Mouse (Mus musculus): ENCODE measurements around the gene Slc35f3. TPM values are rescaled to one million over a fixed set of nuclear protein-coding genes. Genes with fewer than 3 reads are reported as not detected.

The Slc35f3 gene
- polyA plus RNA-seq, 1 experiment from 2014 or later = 1.2 TPM

DNA sequence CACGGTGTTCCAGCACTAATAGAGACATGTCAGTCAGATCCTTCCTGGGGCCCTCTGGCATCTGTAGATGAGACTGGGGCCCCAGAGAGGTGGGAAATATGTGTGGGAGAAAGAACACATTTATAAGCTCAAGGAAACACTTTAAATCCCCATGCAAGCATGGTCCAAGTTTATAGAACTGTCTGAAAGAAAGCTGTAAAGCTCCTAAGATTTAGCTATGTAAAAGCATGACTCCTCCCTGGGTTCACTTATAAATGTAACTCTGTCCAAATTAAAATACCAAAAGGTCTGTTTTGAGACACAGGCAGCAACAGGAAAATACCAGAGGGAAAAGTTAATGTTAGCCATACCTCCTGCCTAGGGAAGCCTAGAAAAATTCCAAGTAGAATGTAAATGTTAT lies 42.8 kb downstream of the Slc35f3 start:
- H3K9ac ChIP-seq (replicated peaks) = no peak overlapping the region
- WGBS = 76% methylated on average over 1 of the region's 1 CpGs
- no peak for ATAC-seq (replicated peaks)

DNA sequence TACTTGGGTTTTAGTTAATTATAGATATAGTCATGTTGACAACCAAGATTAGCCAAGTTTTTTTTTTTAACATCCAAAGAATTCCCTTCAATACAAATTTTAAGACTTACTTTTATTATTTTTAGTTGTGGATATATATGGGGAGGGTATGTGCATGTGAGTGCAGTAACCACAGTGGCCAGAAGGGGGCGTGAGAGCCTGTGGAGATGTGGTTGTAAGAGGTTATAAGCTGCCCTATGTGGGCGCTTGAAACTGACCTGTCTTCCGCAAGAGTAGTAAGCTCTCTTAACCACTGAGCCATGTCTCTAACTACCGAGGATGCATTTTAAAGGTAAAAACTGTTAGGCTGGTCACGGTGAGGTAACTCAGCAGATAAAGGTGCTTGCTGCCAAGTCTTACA lies 45.1 kb downstream of the Slc35f3 start:
- no peak overlapping the region for H3K27ac ChIP-seq (replicated peaks)
- WGBS = 87% methylated on average over 5 of the region's 5 CpGs
- H3K4me2 ChIP-seq (replicated peaks) = no peak overlapping the region
- no peaks in the 10 kb centered on the region for H3K4me1 ChIP-seq
- no peak overlapping the region for H3K9ac ChIP-seq (replicated peaks)
- H3K9me3 ChIP-seq = no peaks in the 10 kb centered on the region
- H3K4me3 ChIP-seq = no peak overlapping the region
- no peak for ATAC-seq (replicated peaks)
- H3K27me3 ChIP-seq = no peaks in the 10 kb centered on the region
- H3K36me3 ChIP-seq = no peaks in the 10 kb centered on the region

More for the DNA sequence above, 42.8 kb downstream of the Slc35f3 start:
- Histone ChIP-seq H3K4me3 (no peak overlapping the region), H3K4me2 (replicated peaks) (no peak overlapping the region), H3K27ac (replicated peaks) (no peak overlapping the region), H3K4me1 (no peaks in the 10 kb centered on the region), H3K9me3 (no peaks in the 10 kb centered on the region), H3K36me3 (no peaks in the 10 kb centered on the region), H3K27me3 (no peaks in the 10 kb centered on the region)

DNA sequence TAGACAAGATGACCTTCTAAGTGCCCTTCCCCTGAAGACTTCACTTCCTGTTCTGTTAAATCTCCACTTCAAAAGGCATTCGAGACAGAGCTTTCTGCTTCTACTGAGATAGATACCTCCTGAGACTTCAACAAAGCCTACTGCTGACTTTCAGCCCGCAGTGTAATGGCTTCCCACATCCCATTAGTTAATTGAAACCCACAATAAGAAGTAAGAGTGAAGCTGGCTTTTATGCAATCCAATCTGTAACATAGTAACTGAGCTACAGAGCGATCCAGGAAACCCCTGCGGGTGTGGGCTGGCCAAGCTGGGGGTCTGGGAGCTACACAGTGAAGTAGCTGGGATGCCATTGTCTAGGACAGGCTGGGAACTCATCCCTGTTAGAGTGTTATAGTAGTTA lies 46.7 kb downstream of the Slc35f3 start:
- Histone ChIP-seq H3K36me3 (no peaks in the 10 kb centered on the region), H3K27ac (replicated peaks) (no peak overlapping the region), H3K9me3 (no peaks in the 10 kb centered on the region), H3K4me1 (no peaks in the 10 kb centered on the region), H3K9ac (replicated peaks) (no peak overlapping the region), H3K4me3 (no peak overlapping the region), H3K4me2 (replicated peaks) (no peak overlapping the region), H3K27me3 (no peaks in the 10 kb centered on the region)
- no peak for ATAC-seq (replicated peaks)
- 37% methylated on average over 4 of the region's 4 CpGs for WGBS

DNA sequence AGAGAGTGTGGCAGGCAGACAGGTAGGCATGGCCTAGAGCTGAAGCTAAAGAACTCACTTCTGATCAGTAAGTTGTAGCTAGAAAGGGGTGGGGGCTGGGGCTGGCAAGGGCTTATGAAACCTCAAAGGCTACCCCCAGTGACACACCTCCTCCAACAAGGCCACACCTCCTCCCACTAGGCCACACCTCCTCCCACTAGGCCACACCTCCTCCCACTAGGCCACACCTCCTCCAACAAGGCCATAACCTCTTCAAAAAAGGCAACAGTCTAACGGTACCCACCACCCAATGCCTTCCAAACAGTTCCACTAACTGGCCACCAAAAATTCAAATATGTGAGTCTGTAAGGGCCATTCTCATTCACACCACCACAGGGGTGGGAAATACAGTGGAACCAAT lies 54.9 kb downstream of the Slc35f3 start:
- Histone ChIP-seq H3K27ac (replicated peaks) (no peak overlapping the region), H3K9me3 (no peaks in the 10 kb centered on the region), H3K4me2 (replicated peaks) (no peak overlapping the region), H3K27me3 (no peaks in the 10 kb centered on the region), H3K4me1 (no peaks in the 10 kb centered on the region), H3K4me3 (no peak overlapping the region), H3K36me3 (no peaks in the 10 kb centered on the region), H3K9ac (replicated peaks) (no peak overlapping the region)
- ATAC-seq (replicated peaks) = no peak
- 76% methylated on average over 1 of the region's 1 CpGs for WGBS

DNA sequence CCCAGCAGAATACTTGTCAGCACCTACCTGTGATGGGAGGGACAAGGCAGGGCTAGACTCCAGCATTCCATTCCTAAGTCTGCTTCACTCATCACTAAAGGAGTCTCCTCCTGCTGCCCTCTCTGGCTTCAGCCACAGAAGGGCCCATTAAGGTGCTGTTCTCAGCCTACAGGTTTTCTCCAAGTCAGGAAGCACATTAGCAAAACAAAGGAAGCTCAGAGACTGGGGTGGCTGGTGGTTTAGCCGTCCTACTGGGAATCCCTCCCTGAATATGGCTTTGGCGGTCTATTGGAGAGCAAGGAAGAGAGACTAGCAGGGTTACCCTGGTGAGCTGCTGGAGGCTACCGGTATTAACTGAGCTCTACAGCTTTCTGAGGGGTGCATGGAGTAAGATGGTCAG lies 59.6 kb downstream of the Slc35f3 start:
- Histone ChIP-seq H3K9ac (replicated peaks) (no peak overlapping the region), H3K4me2 (replicated peaks) (no peak overlapping the region), H3K9me3 (no peaks in the 10 kb centered on the region), H3K36me3 (no peaks in the 10 kb centered on the region), H3K4me3 (no peak overlapping the region), H3K27ac (replicated peaks) (no peak overlapping the region), H3K4me1 (no peaks in the 10 kb centered on the region), H3K27me3 (no peaks in the 10 kb centered on the region)
- 31% methylated on average over 3 of the region's 3 CpGs for WGBS
- ATAC-seq (replicated peaks) = no peak

DNA sequence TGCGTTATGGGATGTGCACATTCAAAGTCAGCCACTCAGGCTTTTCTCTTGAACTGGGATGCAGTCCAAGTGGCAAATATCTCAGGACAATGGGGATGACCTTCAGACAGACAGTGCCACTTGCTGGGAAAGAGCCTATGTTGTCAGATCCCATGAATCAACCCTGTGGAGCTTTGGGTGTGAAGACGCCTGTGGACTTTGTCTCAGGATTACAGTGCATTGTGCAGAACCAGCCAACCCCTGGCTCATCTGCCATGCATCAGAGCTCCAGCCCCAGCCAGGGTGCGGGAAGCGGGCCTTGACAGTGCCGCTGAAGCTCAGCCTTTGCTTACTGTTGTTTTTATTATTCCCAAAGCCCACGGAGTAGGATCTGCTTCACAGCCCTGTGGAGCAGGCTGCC lies 60.9 kb downstream of the Slc35f3 start:
- WGBS = 52% methylated on average over 6 of the region's 6 CpGs
- no peaks in the 10 kb centered on the region for H3K4me1 ChIP-seq
- H3K27me3 ChIP-seq = no peaks in the 10 kb centered on the region
- no peaks in the 10 kb centered on the region for H3K9me3 ChIP-seq
- ATAC-seq (replicated peaks) = no peak
- no peak overlapping the region for H3K9ac ChIP-seq (replicated peaks)
- no peak overlapping the region for H3K4me2 ChIP-seq (replicated peaks)
- no peak overlapping the region for H3K27ac ChIP-seq (replicated peaks)
- no peak overlapping the region for H3K4me3 ChIP-seq
- H3K36me3 ChIP-seq = no peaks in the 10 kb centered on the region

DNA sequence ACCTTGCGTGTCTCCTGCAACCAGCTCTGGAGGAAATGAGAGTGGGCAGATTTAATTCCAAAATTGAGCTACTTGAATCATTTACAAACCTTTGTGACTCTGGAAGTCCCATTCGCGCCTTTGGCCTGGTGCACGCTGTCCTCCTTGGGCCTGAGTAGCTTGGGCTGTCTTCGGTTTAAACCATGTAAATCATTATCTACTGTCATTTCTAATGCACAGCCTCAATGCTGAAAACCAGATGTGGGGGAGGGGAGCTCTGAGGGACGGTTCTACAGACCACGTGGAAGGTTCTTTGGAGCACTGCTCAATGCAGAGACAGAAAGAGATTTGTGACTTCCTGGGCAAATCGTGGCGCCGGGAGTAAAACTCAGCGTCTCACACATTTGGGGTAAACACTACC lies 61.7 kb downstream of the Slc35f3 start:
- H3K4me3 ChIP-seq = no peak overlapping the region
- H3K27ac ChIP-seq (replicated peaks) = no peak overlapping the region
- no peak overlapping the region for H3K4me2 ChIP-seq (replicated peaks)
- H3K9me3 ChIP-seq = no peaks in the 10 kb centered on the region
- H3K9ac ChIP-seq (replicated peaks) = no peak overlapping the region
- H3K36me3 ChIP-seq = no peaks in the 10 kb centered on the region
- no peaks in the 10 kb centered on the region for H3K27me3 ChIP-seq
- 81% methylated on average over 11 of the region's 11 CpGs for WGBS
- ATAC-seq (replicated peaks) = no peak
- no peaks in the 10 kb centered on the region for H3K4me1 ChIP-seq

DNA sequence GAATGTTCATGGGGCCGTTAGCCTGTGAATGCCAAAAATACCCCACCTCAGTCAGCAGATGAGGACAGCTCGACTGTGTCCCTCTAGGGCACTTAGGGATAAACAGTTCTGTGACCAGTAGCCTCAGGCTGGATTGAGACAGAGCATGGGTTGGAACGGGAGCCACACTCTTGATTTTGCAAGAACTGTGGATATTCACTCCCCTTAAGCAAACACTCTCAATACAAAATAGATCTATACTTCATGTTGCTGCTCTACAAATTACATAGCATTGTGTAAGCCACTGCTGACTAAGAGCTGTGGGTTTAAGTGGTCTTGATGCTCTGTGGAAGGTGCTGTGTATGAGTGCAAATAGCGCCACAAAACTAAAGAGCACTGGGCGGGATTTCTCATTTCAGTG lies 62.3 kb downstream of the Slc35f3 start:
- H3K4me1 ChIP-seq = no peaks in the 10 kb centered on the region
- H3K27ac ChIP-seq (replicated peaks) = no peak overlapping the region
- H3K4me2 ChIP-seq (replicated peaks) = no peak overlapping the region
- ATAC-seq (replicated peaks) = no peak
- H3K4me3 ChIP-seq = no peak overlapping the region
- no peaks in the 10 kb centered on the region for H3K36me3 ChIP-seq
- H3K27me3 ChIP-seq = no peaks in the 10 kb centered on the region
- no peak overlapping the region for H3K9ac ChIP-seq (replicated peaks)
- 55% methylated on average over 5 of the region's 5 CpGs for WGBS
- no peaks in the 10 kb centered on the region for H3K9me3 ChIP-seq

DNA sequence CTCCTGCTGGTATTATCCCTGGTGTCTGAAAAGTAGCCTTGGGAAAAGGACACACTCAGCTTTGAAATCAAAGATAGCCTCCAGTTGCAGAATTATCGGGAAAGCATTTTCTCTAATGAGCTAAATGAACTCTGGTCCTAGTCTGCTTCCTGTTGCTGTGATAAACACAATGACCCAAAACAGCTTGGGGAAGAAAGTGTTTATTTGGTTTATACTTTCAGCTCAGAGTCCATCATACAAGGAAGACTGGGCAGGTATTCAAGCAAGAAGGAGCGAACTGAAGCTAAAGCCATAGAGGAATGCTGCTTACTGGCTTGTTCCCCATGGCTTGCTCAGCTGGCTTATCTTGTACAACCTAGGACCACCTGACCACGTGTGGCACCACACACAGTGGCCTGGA lies 67.9 kb downstream of the Slc35f3 start:
- ATAC-seq (replicated peaks) = no peak
- Histone ChIP-seq H3K4me3 (no peak overlapping the region), H3K36me3 (no peaks in the 10 kb centered on the region), H3K27me3 (no peaks in the 10 kb centered on the region), H3K4me1 (no peaks in the 10 kb centered on the region), H3K9me3 (no peaks in the 10 kb centered on the region), H3K27ac (replicated peaks) (no peak overlapping the region), H3K4me2 (replicated peaks) (no peak overlapping the region), H3K9ac (replicated peaks) (no peak overlapping the region)
- WGBS = 70% methylated on average over 3 of the region's 3 CpGs

DNA sequence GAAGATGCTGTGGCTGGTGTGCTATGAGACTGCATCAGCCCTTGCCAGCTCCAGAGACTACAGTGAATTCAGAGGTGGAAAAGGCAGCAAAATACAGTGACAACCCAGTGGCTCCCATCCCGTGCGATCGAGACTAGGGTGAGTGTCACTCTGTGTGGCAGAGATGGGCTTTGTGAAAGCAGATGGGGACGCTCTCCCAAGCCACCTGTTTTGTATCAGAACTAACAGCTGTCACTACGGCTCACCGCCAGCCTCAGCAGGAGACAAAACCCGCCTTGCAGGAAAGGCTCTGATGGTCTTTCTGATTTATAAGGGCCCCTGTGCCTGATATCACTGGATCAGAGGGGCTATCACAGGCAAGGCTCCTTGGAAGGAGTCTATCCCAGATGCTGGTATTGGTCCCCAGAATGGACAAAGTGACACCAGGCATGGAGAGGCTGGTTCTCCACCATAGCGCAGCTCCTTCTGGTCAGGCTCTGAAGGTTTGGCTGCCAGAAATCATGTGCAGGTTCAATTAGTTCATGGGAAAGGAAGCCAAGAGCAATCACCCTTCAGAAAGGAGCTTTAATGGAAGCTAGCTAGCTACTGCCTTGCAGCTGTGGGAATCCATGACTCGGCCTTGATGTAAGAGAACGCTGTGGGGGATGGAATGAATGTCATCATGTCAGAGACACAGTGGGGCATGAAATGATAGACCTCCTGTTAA lies 70.1 kb downstream of the Slc35f3 start:
- no peaks in the 10 kb centered on the region for H3K9me3 ChIP-seq
- H3K4me1 ChIP-seq = no peaks in the 10 kb centered on the region
- ATAC-seq (replicated peaks) = no peak
- H3K4me2 ChIP-seq (replicated peaks) = no peak overlapping the region
- no peaks in the 10 kb centered on the region for H3K27me3 ChIP-seq
- H3K27ac ChIP-seq (replicated peaks) = no peak overlapping the region
- no peak overlapping the region for H3K9ac ChIP-seq (replicated peaks)
- no peaks in the 10 kb centered on the region for H3K36me3 ChIP-seq
- 72% methylated on average over 10 of the region's 10 CpGs for WGBS
- H3K4me3 ChIP-seq = no peak overlapping the region

DNA sequence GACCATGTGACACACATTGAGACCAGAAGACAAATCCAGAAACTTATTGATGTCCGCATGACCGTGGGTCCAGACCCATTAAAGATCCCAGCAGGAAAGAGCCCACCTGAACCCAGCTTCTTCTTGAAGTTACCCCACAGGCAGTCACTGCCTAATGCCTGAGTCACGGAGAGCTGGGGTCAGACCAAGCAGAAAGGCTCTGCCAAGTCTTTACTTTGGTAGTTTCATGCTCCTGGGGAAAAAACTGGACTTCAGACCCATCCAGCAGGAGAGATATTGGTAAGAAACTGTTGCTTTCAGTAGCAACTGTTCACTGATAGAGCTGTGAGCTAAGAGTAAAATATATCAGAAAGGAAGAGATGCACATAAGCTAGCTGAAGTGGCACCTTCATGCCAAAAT lies 73.5 kb downstream of the Slc35f3 start:
- H3K4me2 ChIP-seq (replicated peaks) = no peak overlapping the region
- no peak overlapping the region for H3K4me3 ChIP-seq
- no peaks in the 10 kb centered on the region for H3K36me3 ChIP-seq
- no peak overlapping the region for H3K27ac ChIP-seq (replicated peaks)
- 89% methylated on average over 3 of the region's 3 CpGs for WGBS
- no peaks in the 10 kb centered on the region for H3K9me3 ChIP-seq
- no peaks in the 10 kb centered on the region for H3K4me1 ChIP-seq
- ATAC-seq (replicated peaks) = no peak
- H3K27me3 ChIP-seq = no peaks in the 10 kb centered on the region
- no peak overlapping the region for H3K9ac ChIP-seq (replicated peaks)

DNA sequence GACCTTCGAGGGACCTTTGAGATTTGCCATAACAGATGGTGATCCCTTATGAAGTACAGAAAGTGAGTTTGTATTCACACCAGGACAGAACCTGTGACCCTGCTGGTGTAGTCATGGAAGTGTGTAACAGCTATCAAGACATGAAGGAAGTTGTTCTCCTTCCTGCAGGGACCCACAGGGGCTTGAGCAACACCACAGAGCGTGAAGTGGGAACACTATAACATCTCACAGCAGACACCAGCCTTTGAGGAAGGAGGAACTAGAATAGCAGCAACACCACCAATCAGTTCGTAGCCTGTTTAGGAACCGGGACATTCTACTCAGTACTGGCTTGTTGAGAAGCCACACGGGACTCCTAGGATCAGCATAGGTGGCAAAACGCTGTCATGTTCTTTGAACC lies 81.2 kb downstream of the Slc35f3 start:
- no peak overlapping the region for H3K4me3 ChIP-seq
- no peaks in the 10 kb centered on the region for H3K36me3 ChIP-seq
- H3K4me2 ChIP-seq (replicated peaks) = no peak overlapping the region
- H3K9ac ChIP-seq (replicated peaks) = no peak overlapping the region
- H3K27ac ChIP-seq (replicated peaks) = no peak overlapping the region
- H3K9me3 ChIP-seq = no peaks in the 10 kb centered on the region
- WGBS = 89% methylated on average over 6 of the region's 6 CpGs
- ATAC-seq (replicated peaks) = no peak
- no peaks in the 10 kb centered on the region for H3K27me3 ChIP-seq
- H3K4me1 ChIP-seq = no peaks in the 10 kb centered on the region

DNA sequence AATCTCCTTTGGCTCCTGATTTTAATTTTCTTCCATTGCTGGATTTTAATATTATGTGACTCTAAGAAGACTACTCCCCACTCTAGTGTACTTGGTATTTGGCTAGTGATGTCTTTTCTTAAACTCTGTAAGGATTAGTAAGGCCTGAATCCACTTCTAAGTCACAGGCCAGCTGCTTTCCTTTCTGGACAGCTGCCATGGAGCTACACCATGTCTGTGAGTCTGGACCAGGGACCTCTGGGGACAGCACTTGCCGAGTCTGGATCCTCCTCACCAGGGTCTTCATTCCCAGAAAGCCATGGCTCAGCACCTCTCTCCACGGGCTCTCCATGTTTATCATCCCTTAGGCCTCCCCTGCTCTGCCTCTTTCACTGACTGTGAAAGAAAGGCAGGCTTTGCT lies 81.8 kb downstream of the Slc35f3 start:
- ATAC-seq (replicated peaks) = no peak
- WGBS = 44% methylated on average over 2 of the region's 2 CpGs
- H3K36me3 ChIP-seq = no peaks in the 10 kb centered on the region
- no peak overlapping the region for H3K9ac ChIP-seq (replicated peaks)
- no peak overlapping the region for H3K4me3 ChIP-seq
- H3K4me1 ChIP-seq = no peaks in the 10 kb centered on the region
- no peaks in the 10 kb centered on the region for H3K9me3 ChIP-seq
- no peaks in the 10 kb centered on the region for H3K27me3 ChIP-seq
- no peak overlapping the region for H3K4me2 ChIP-seq (replicated peaks)
- no peak overlapping the region for H3K27ac ChIP-seq (replicated peaks)

Measured in forebrain, embryonic 15.5 days (tissue).